Mouse (Mus musculus) CH12.LX (cell line): Measurements from ENCODE around the gene Epb41l3. TPM values are rescaled to one million over a fixed set of nuclear protein-coding genes. Genes with fewer than 3 reads are reported as not detected.

Experiments
- DNase-seq: peaks from one replicate; pipeline ENCODE4 v3.0.0-alpha.2; 2013; ENCODE audit errors: extremely low read depth
- H3K27ac ChIP-seq: 2 replicates; pipeline ENCODE4 v1.5.1; 2012; ENCODE audit warnings: low read depth, mild to moderate bottlenecking, control low read depth, moderate library complexity; ENCODE audit not compliant: insufficient read depth
- H3K27me3 ChIP-seq: replicated peaks from 2 replicates; pipeline ENCODE3; 2012; ENCODE audit warnings: inconsistent platforms
- H3K36me3 ChIP-seq, 2 experiments: replicated peaks in 1 of 2; 2 replicates each; pipeline versions ENCODE3 to v1.6.1; 2012; ENCODE audit warnings: inconsistent platforms in 1 of 2, low read length in 1 of 2, mild to moderate bottlenecking in 1 of 2, mixed read lengths in 1 of 2, moderate library complexity in 1 of 2; ENCODE audit not compliant: control insufficient read depth in 1 of 2, insufficient read depth in 1 of 2
- H3K4me1 ChIP-seq, 2 experiments: 2 replicates each; pipeline ENCODE4 v1.6.1; 2012; ENCODE audit warnings: inconsistent platforms in 1 of 2, moderate library complexity in 1 of 2; ENCODE audit not compliant: insufficient read depth in 2 of 2, control insufficient read depth in 1 of 2
- H3K4me2 ChIP-seq: 2 replicates; pipeline ENCODE4 v1.6.1; 2012; ENCODE audit warnings: low read depth, mild to moderate bottlenecking, control low read depth; ENCODE audit not compliant: poor library complexity, insufficient read depth, severe bottlenecking
- H3K4me3 ChIP-seq, 3 experiments: fragments of 150-350 bp in 1 of 3; sonication (generic) in 1 of 3; replicated peaks in 1 of 3; 2 replicates each; pipeline versions ENCODE3 to v1.5.1; 2011 to 2012; ENCODE audit warnings: low read depth in 2 of 3, low read length in 2 of 3, mild to moderate bottlenecking in 2 of 3, moderate library complexity in 2 of 3, control low read depth in 1 of 3, improper control_type of control experiment in 1 of 3, inconsistent platforms in 1 of 3, mixed read lengths in 1 of 3; ENCODE audit not compliant: poor library complexity in 1 of 3
- H3K79me2 ChIP-seq: replicated peaks from 2 replicates; pipeline ENCODE4 v1.6.1; 2012; ENCODE audit warnings: mild to moderate bottlenecking, moderate library complexity; ENCODE audit not compliant: control insufficient read depth, poor library complexity, insufficient read depth, severe bottlenecking; ENCODE audit errors: extremely low read depth
- H3K9ac ChIP-seq: 2 replicates; pipeline ENCODE4 v1.6.1; 2012; ENCODE audit warnings: low read depth, mild to moderate bottlenecking, control low read depth, moderate library complexity; ENCODE audit not compliant: insufficient read depth
- H3K9me3 ChIP-seq: replicated peaks from 2 replicates; pipeline ENCODE3; 2012; ENCODE audit warnings: low read length, inconsistent platforms, mixed read lengths
- BHLHE40 ChIP-seq: IDR thresholded peaks from 2 replicates; pipeline ENCODE4 v1.6.1; 2011; ENCODE audit warnings: mild to moderate bottlenecking, low read depth, low read length, improper control_type of control experiment
- CHD1 ChIP-seq: IDR thresholded peaks from 2 replicates; pipeline ENCODE4 v1.6.1; 2012; ENCODE audit warnings: low read depth, low read length, improper control_type of control experiment, inconsistent platforms
- CHD2 ChIP-seq: IDR thresholded peaks from 2 replicates; pipeline ENCODE4 v1.6.1; 2011; ENCODE audit warnings: low read length, improper control_type of control experiment
- CTCF ChIP-seq, 2 experiments: IDR thresholded peaks in 1 of 2; conservative IDR thresholded peaks in 1 of 2; 2 replicates each; pipeline ENCODE4 v1.5.1; 2011 to 2012; ENCODE audit warnings: low read depth in 2 of 2, low read length in 2 of 2, improper control_type of control experiment in 1 of 2, inconsistent platforms in 1 of 2, mild to moderate bottlenecking in 1 of 2, moderate library complexity in 1 of 2
- E2F4 ChIP-seq: IDR thresholded peaks from 2 replicates; pipeline ENCODE4 v1.6.1; 2011; ENCODE audit warnings: low read depth, low read length, improper control_type of control experiment; ENCODE audit not compliant: insufficient replicate concordance
- ELF1 ChIP-seq: IDR thresholded peaks from 2 replicates; pipeline ENCODE4 v1.6.1; 2014; ENCODE audit warnings: low read depth, mild to moderate bottlenecking, inconsistent platforms, low read length, improper control_type of control experiment
- EP300 ChIP-seq: IDR thresholded peaks from 2 replicates; pipeline ENCODE4 v1.6.1; 2011; ENCODE audit warnings: low read length, improper control_type of control experiment
- ETS1 ChIP-seq: conservative IDR thresholded peaks from 2 replicates; pipeline ENCODE4 v1.6.1; 2012; ENCODE audit warnings: low read depth, mild to moderate bottlenecking, inconsistent platforms, low read length, improper control_type of control experiment, moderate library complexity
- GABPA ChIP-seq: IDR thresholded peaks from 2 replicates; pipeline ENCODE4 v1.6.1; 2012; ENCODE audit warnings: low read depth, low read length, improper control_type of control experiment, inconsistent platforms; ENCODE audit not compliant: insufficient replicate concordance
- HCFC1 ChIP-seq: IDR thresholded peaks from 2 replicates; pipeline ENCODE4 v1.6.1; 2012; ENCODE audit warnings: low read depth, mild to moderate bottlenecking, inconsistent platforms, low read length, improper control_type of control experiment
- IRF4 ChIP-seq: IDR thresholded peaks from 2 replicates; pipeline ENCODE4 v1.6.1; 2014; ENCODE audit warnings: low read depth, mild to moderate bottlenecking, inconsistent platforms, low read length, improper control_type of control experiment
- JUN ChIP-seq: IDR thresholded peaks from 2 replicates; pipeline ENCODE4 v1.6.1; 2011; ENCODE audit warnings: low read depth, mild to moderate bottlenecking, low read length, improper control_type of control experiment, moderate library complexity; ENCODE audit not compliant: insufficient read depth
- KAT2A ChIP-seq: IDR thresholded peaks from 2 replicates; pipeline ENCODE4 v1.6.1; 2012; ENCODE audit warnings: low read length, improper control_type of control experiment, inconsistent platforms; ENCODE audit not compliant: insufficient replicate concordance
- MAFK ChIP-seq: IDR thresholded peaks from 2 replicates; pipeline ENCODE4 v1.6.1; 2011; ENCODE audit warnings: low read length, improper control_type of control experiment; ENCODE audit not compliant: insufficient replicate concordance
- MAX ChIP-seq: IDR thresholded peaks from 2 replicates; pipeline ENCODE4 v1.6.1; 2011; ENCODE audit warnings: low read length, improper control_type of control experiment
- MAZ ChIP-seq: IDR thresholded peaks from 2 replicates; pipeline ENCODE4 v1.6.1; 2012; ENCODE audit warnings: low read depth, mild to moderate bottlenecking, inconsistent platforms, low read length, improper control_type of control experiment, moderate library complexity
- MEF2A ChIP-seq: IDR thresholded peaks from 2 replicates; pipeline ENCODE4 v1.6.1; 2014; ENCODE audit warnings: low read depth, mild to moderate bottlenecking, inconsistent platforms, low read length, improper control_type of control experiment, borderline replicate concordance
- MXI1 ChIP-seq: IDR thresholded peaks from 2 replicates; pipeline ENCODE4 v1.6.1; 2011; ENCODE audit warnings: mild to moderate bottlenecking, low read depth, low read length, improper control_type of control experiment
- MYC ChIP-seq: IDR thresholded peaks from 2 replicates; pipeline ENCODE4 v1.6.1; 2011; ENCODE audit warnings: low read depth, mild to moderate bottlenecking, improper control_type of control experiment, low read length
- NRF1 ChIP-seq: IDR thresholded peaks from 2 replicates; pipeline ENCODE4 v1.6.1; 2014; ENCODE audit warnings: low read depth, mild to moderate bottlenecking, inconsistent platforms, low read length, improper control_type of control experiment, moderate library complexity
- PAX5 ChIP-seq: IDR thresholded peaks from 2 replicates; pipeline ENCODE4 v1.6.1; 2012; ENCODE audit warnings: low read length, inconsistent platforms, mixed read lengths
- POLR2A ChIP-seq: IDR thresholded peaks from 2 replicates; pipeline ENCODE4 v1.6.1; 2011; ENCODE audit warnings: low read depth, mild to moderate bottlenecking, improper control_type of control experiment, low read length
- POLR2AphosphoS2 ChIP-seq: IDR thresholded peaks from 2 replicates; pipeline ENCODE4 v1.6.1; 2011; ENCODE audit warnings: low read depth, low read length, improper control_type of control experiment
- RAD21 ChIP-seq: IDR thresholded peaks from 2 replicates; pipeline ENCODE4 v1.6.1; 2011; ENCODE audit warnings: low read depth, mild to moderate bottlenecking, low read length, improper control_type of control experiment, moderate library complexity
- RCOR1 ChIP-seq: conservative IDR thresholded peaks from 2 replicates; pipeline ENCODE4 v1.6.1; 2012; ENCODE audit warnings: low read depth, mild to moderate bottlenecking, inconsistent platforms, low read length, improper control_type of control experiment
- SIN3A ChIP-seq: IDR thresholded peaks from 2 replicates; pipeline ENCODE4 v1.6.1; 2012; ENCODE audit warnings: low read length, improper control_type of control experiment, inconsistent platforms
- TBP ChIP-seq: conservative IDR thresholded peaks from 2 replicates; pipeline ENCODE4 v1.6.1; 2011; ENCODE audit warnings: low read depth, low read length, improper control_type of control experiment
- TCF12 ChIP-seq: IDR thresholded peaks from 2 replicates; pipeline ENCODE4 v1.6.1; 2014; ENCODE audit warnings: low read depth, mild to moderate bottlenecking, inconsistent platforms, low read length, improper control_type of control experiment
- USF1 ChIP-seq: IDR thresholded peaks from 2 replicates; pipeline ENCODE4 v1.6.1; 2014; ENCODE audit warnings: low read depth, mild to moderate bottlenecking, inconsistent platforms, low read length, improper control_type of control experiment
- ZC3H11A ChIP-seq: IDR thresholded peaks from 2 replicates; pipeline ENCODE4 v1.6.1; 2012; ENCODE audit warnings: low read depth, mild to moderate bottlenecking, inconsistent platforms, low read length, improper control_type of control experiment
- ZKSCAN1 ChIP-seq: IDR thresholded peaks from 2 replicates; pipeline ENCODE4 v1.6.1; 2012; ENCODE audit warnings: low read depth, inconsistent platforms, low read length, improper control_type of control experiment, borderline replicate concordance
- ZMIZ1 ChIP-seq: IDR thresholded peaks from 2 replicates; pipeline ENCODE4 v1.6.1; 2012; ENCODE audit warnings: low read depth, mild to moderate bottlenecking, inconsistent platforms, low read length, improper control_type of control experiment
- ZNF384 ChIP-seq: IDR thresholded peaks from 2 replicates; pipeline ENCODE4 v1.6.1; 2012; ENCODE audit warnings: low read depth, low read length, improper control_type of control experiment, inconsistent platforms
- dilution Hi-C: fragments of 300-500 bp; cut with MboI; formaldehyde crosslinking; loops from 2 replicates; pipeline ENCODE4 v1.14.3; 2020; ENCODE audit warnings: low sequenced_read_pairs; ENCODE audit not compliant: extremely low pct_unique_long_range_greater_than_20kb, extremely low pct_ligation_motif_present
- in situ Hi-C: fragments of 300-500 bp; cut with MboI; formaldehyde crosslinking; loops from 3 replicates; pipeline ENCODE4 v1.14.3; 2019; ENCODE audit warnings: low sequenced_read_pairs, low pct_ligation_motif_present, low pct_unique_long_range_greater_than_20kb, mixed read lengths
- polyA plus RNA-seq: library from polyadenylated mRNA; unstranded; fragments of >175 nt; gene quantifications from 2 replicates; pipeline ENCODE4 v1.2.1, GENCODE M21; 2012; ENCODE audit warnings: low read depth; ENCODE audit not compliant: insufficient read length
- total RNA-seq, 2 experiments: library from RNA; depleted of rRNA; stranded (reverse); fragments of 300-350 nt in 1 of 2; fragments of >200 nt in 1 of 2; gene quantifications; 2 replicates each; pipeline ENCODE4 v1.2.3; 2012 to 2014

Epb41l3 gene
- total and polyA plus RNA-seq, 3 experiments: not detected

- no peaks in the 10 kb centered on the region for H3K27me3 ChIP-seq
Observed at GRCm38 (mm10) chr17:69177954-69178353, 102.5 kb downstream of the Epb41l3 start.

GRCm38 (mm10) chr17:69180905-69181559, 105.5 kb downstream of the Epb41l3 start:
- H3K4me1 ChIP-seq: peaks cover 0 to 27% of the 10 kb centered on the region in 2 experiments; a peak in 2 of 4 replicates
- no peak overlapping the region for H3K9ac ChIP-seq
- peaks cover 51% of the 10 kb centered on the region for H3K9me3 ChIP-seq
- H3K27me3 ChIP-seq: no peaks in the 10 kb centered on the region
- H3K4me3 ChIP-seq: no peak overlapping the region
- in situ Hi-C loops (no loop called here), dilution Hi-C loops (no loop called here)
- H3K36me3 ChIP-seq: no peaks in the 10 kb centered on the region
- no peak overlapping the region for H3K4me2 ChIP-seq
- no peaks in the 10 kb centered on the region for H3K79me2 ChIP-seq
- H3K27ac ChIP-seq: no peak overlapping the region
- DNase-seq: peak; percentile 87
- TF ChIP-seq GABPA: no peak
- peak; percentile 95 for TF ChIP-seq BHLHE40
- no peak for TF ChIP-seq ZNF384
- no peak for TF ChIP-seq MYC
- TF ChIP-seq MAZ: no peak
- TF ChIP-seq RCOR1: no peak
- no peak for TF ChIP-seq MXI1
- no peak for TF ChIP-seq KAT2A
- no peak for TF ChIP-seq TBP
- TF ChIP-seq NRF1: no peak
- TF ChIP-seq ZC3H11A: no peak
- TF ChIP-seq IRF4: no peak
- no peak for TF ChIP-seq MEF2A
- TF ChIP-seq PAX5: no peak
- TF ChIP-seq TCF12: no peak
- TF ChIP-seq E2F4: no peak
- TF ChIP-seq USF1: no peak
- TF ChIP-seq CHD1: no peak
- TF ChIP-seq POLR2A: no peak
- no peak for TF ChIP-seq ZKSCAN1
- peak; percentile 54; the same call in 1 of the 2 replicates for TF ChIP-seq MAFK
- no peak for TF ChIP-seq ELF1
- TF ChIP-seq EP300: peak; percentile 39; the same call in 1 of the 2 replicates
- TF ChIP-seq CTCF (conservative IDR thresholded peaks at IDR 0.05 in 1 of 2, IDR thresholded peaks at IDR 0.05 in 1 of 2; ENCODE audit: low read depth in 2 of 2, low read length in 2 of 2): no peak
- TF ChIP-seq HCFC1: 0 out of 2 replicates have a peak, but pooled peaks have one; percentile 25
- no peak for TF ChIP-seq SIN3A
- TF ChIP-seq ZMIZ1: no peak
- TF ChIP-seq MAX: no peak
- TF ChIP-seq JUN: no peak

More at GRCm38 (mm10) chr17:69177954-69178353, 102.5 kb downstream of the Epb41l3 start:
- Histone ChIP-seq H3K36me3 (no peaks in the 10 kb centered on the region), H3K79me2 (no peaks in the 10 kb centered on the region), H3K4me3 (no peak overlapping the region), H3K27ac (no peak overlapping the region), H3K4me1 (peaks cover 0 to 27% of the 10 kb centered on the region in 2 experiments; a peak in 2 of 4 replicates), H3K9me3 (peaks cover 47% of the 10 kb centered on the region), H3K9ac (no peak overlapping the region)
- dilution Hi-C loops: no loop called here
- in situ Hi-C loops: no loop called here
- TF ChIP-seq IRF4 (no peak), CHD1 (no peak), MAZ (no peak), TBP (no peak), USF1 (no peak), POLR2AphosphoS2 (no peak), NRF1 (no peak), RAD21 (no peak), CHD2 (no peak), ZMIZ1 (no peak), ETS1 (no peak)
- TF ChIP-seq, all 38 proteins: peak for 0
- H3K4me2 ChIP-seq: no peak overlapping the region
- DNase-seq: no peak
